Mouse (Mus musculus) cerebellum, adult 2 months (tissue): ENCODE data around the gene Ttf1.

Experiments
- CTCF ChIP-seq: fragments of 200-500 bp; IDR thresholded peaks from 2 replicates; pipeline ENCODE4 v1.5.1; 2011; ENCODE audit warnings: low read depth, mild to moderate bottlenecking, control low read depth, low read length, moderate library complexity, borderline replicate concordance; ENCODE audit not compliant: insufficient read depth
- POLR2A ChIP-seq: fragments of 200-500 bp; IDR thresholded peaks from 2 replicates; pipeline ENCODE4 v1.6.1; 2011; ENCODE audit warnings: low read length, control low read depth, borderline replicate concordance; ENCODE audit not compliant: insufficient read depth

DNA sequence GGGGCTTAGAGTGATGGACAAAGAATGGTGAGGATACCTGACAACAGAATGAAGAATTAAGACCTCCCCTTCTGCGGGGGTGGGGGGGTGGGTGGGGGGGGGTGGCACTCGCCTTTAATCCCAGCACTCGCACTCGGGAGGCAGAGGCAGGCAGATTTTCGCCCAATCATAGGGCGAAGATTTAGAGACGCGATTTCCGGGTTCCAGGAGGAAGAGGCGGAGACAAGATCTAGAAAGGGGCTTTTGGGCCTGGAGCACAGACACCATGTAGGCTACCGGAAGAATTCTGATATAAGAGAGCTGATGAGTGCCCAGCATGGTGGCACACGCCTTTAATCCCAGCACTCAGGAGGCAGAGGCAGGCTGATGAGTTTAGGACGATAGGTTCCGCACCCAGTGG lies 39.6 kb downstream of the Ttf1 start:
- TF ChIP-seq CTCF = no peak
- TF ChIP-seq POLR2A = no peak
